ENCODE assay signal across 8 mouse cellular contexts in genomic region chr7:80187501-80187900, GRCm38 (mm10). TPM values are rescaled to one million over a fixed set of nuclear protein-coding genes. Genes with fewer than 3 reads are reported as not detected.
DNase-seq lines count a peak whose midpoint lies in the region; ATAC-seq and TF ChIP-seq lines count a peak whose summit lies in the region.

No protein-coding gene starts in this region.

- ATAC-seq in forebrain, embryonic 11.5 days (replicated peaks; ENCODE audit: low FRiP score): no peak
- no peak for ATAC-seq in intestine, embryonic 16.5 days
- ATAC-seq in neural tube, embryonic 13.5 days (ENCODE audit: low read depth): no peak

- TF ChIP-seq CTCF in liver, adult 2 months (IDR thresholded peaks at IDR 0.05; ENCODE audit: low read depth, low read length): no peak

- 0 out of 2 replicates have a peak, but pooled peaks cover 3% of the 10 kb centered on the region for H3K79me2 ChIP-seq in liver, adult 2 months (ENCODE audit: control insufficient read depth, insufficient read depth, low read length)

- H3K4me1 ChIP-seq in liver, adult 2 months (ENCODE audit: control insufficient read depth, insufficient read depth, low read length): peaks cover 11% of the 10 kb centered on the region
- H3K4me1 ChIP-seq in forebrain, embryonic 11.5 days (replicated peaks; ENCODE audit: control insufficient read depth, insufficient read depth, low read length): peaks cover 31% of the 10 kb centered on the region
- H3K4me1 ChIP-seq in intestine, embryonic 16.5 days (ENCODE audit: control insufficient read depth, insufficient read depth, low read length): peaks cover 53% of the 10 kb centered on the region
- peaks cover 72% of the 10 kb centered on the region for H3K4me1 ChIP-seq in neural tube, embryonic 13.5 days (replicated peaks)

- peak overlapping the region; percentile 83; the same call in 1 of the 2 replicates for H3K27ac ChIP-seq in liver, adult 2 months (replicated peaks; ENCODE audit: insufficient read depth, low read depth, low read length)
- peak overlapping the region; percentile 92 for H3K27ac ChIP-seq in forebrain, embryonic 11.5 days (ENCODE audit: low read depth, low read length)
- H3K27ac ChIP-seq in intestine, embryonic 16.5 days (ENCODE audit: low read length): peak overlapping the region; percentile 75
- H3K27ac ChIP-seq in neural tube, embryonic 13.5 days (replicated peaks): peak overlapping the region; percentile 86

- WGBS in liver, adult 2 months: 13% methylated on average over 12 of the region's 12 CpGs
- 37% methylated on average over 12 of the region's 12 CpGs for WGBS in forebrain, embryonic 11.5 days
- 72% methylated on average over 12 of the region's 12 CpGs for WGBS in intestine, embryonic 16.5 days
- WGBS in neural tube, embryonic 13.5 days: 56% methylated on average over 12 of the region's 12 CpGs

- H3K36me3 ChIP-seq in liver, adult 2 months (ENCODE audit: control insufficient read depth, insufficient read depth, low read length): no peaks in the 10 kb centered on the region
- H3K36me3 ChIP-seq in forebrain, embryonic 11.5 days (ENCODE audit: control insufficient read depth, insufficient read depth, low read length): no peaks in the 10 kb centered on the region
- no peaks in the 10 kb centered on the region for H3K36me3 ChIP-seq in intestine, embryonic 16.5 days (ENCODE audit: control insufficient read depth, insufficient read depth, low read length)
- no peaks in the 10 kb centered on the region for H3K36me3 ChIP-seq in neural tube, embryonic 13.5 days

- H3K27me3 ChIP-seq in liver, adult 2 months (ENCODE audit: control insufficient read depth, insufficient read depth, low read length): no peaks in the 10 kb centered on the region
- H3K27me3 ChIP-seq in forebrain, embryonic 11.5 days (ENCODE audit: control insufficient read depth, insufficient read depth, low read length): no peaks in the 10 kb centered on the region
- H3K27me3 ChIP-seq in intestine, embryonic 16.5 days (replicated peaks; ENCODE audit: control insufficient read depth, insufficient read depth, low read length): no peaks in the 10 kb centered on the region
- no peaks in the 10 kb centered on the region for H3K27me3 ChIP-seq in neural tube, embryonic 13.5 days

- H3K4me3 ChIP-seq in liver, adult 2 months (ENCODE audit: insufficient read depth, low read depth, low read length): no peak overlapping the region; the same call in 1 of the 2 replicates
- peak overlapping the region; percentile 46 for H3K4me3 ChIP-seq in forebrain, embryonic 11.5 days (ENCODE audit: low read depth, low read length)
- H3K4me3 ChIP-seq in intestine, embryonic 16.5 days (ENCODE audit: low read length): peak overlapping the region; percentile 70
- peak overlapping the region; percentile 52 for H3K4me3 ChIP-seq in neural tube, embryonic 13.5 days

- peak overlapping the region; percentile 64; the same call in 1 of the 2 replicates for H3K9ac ChIP-seq in liver, adult 2 months (ENCODE audit: low read depth, low read length)
- peak overlapping the region; percentile 66 for H3K9ac ChIP-seq in forebrain, embryonic 11.5 days (ENCODE audit: low read length)
- H3K9ac ChIP-seq in intestine, embryonic 16.5 days (ENCODE audit: low read depth, low read length): peak overlapping the region; percentile 77
- peak overlapping the region; percentile 74 for H3K9ac ChIP-seq in neural tube, embryonic 13.5 days

- no peaks in the 10 kb centered on the region for H3K9me3 ChIP-seq in forebrain, embryonic 11.5 days (ENCODE audit: control insufficient read depth, low read length)
- H3K9me3 ChIP-seq in intestine, embryonic 16.5 days (ENCODE audit: control insufficient read depth, low read length): no peaks in the 10 kb centered on the region
- no peaks in the 10 kb centered on the region for H3K9me3 ChIP-seq in neural tube, embryonic 13.5 days

- H3K4me2 ChIP-seq in forebrain, embryonic 11.5 days (ENCODE audit: low read depth, low read length, severe bottlenecking): peak overlapping the region; percentile 68
- peak overlapping the region; percentile 80 for H3K4me2 ChIP-seq in intestine, embryonic 16.5 days (ENCODE audit: low read depth, low read length)
- peak overlapping the region; percentile 70 for H3K4me2 ChIP-seq in neural tube, embryonic 13.5 days

- TF ChIP-seq POLR2A in liver, adult 2 months (IDR thresholded peaks at IDR 0.05; ENCODE audit: extremely low read depth, insufficient read depth, low read length): no peak

- peak; percentile 52 for DNase-seq in liver, adult 2 months (ENCODE audit: extremely low read depth, low read depth, low spot score)
- DNase-seq in liver (no peak), MN1 (ENCODE audit: low spot score) (no peak)
- DNase-seq in forebrain, embryonic 11.5 days (ENCODE audit: low spot score): no peak
- DNase-seq in right cerebral cortex, postnatal 25 days: no peak
- no peak for DNase-seq in cerebellum, postnatal 14 days

RNA-seq across cellular contexts. Expression of gene Sema4b, which starts 0.9 kb away (rescaled TPM):
- total RNA-seq in liver, adult 2 months (2014; rRNA removed): 3.7 and 5.4 TPM in 2 replicates
- polyA plus RNA-seq in liver, adult 2 months (2012; rRNA removed): 4.0 and 4.4 TPM in 2 replicates
- 15.7 and 17.3 TPM in 2 replicates for polyA plus RNA-seq in forebrain, embryonic 11.5 days (2014; fragmentation: Nextera tagmentation; extraction: Ambion mirVana)
- 14.9 and 16.3 TPM in 2 replicates for polyA plus RNA-seq in intestine, embryonic 16.5 days (2015; fragmentation: Nextera tagmentation; extraction: Ambion mirVana)
- polyA plus RNA-seq in neural tube, embryonic 13.5 days (2015; fragmentation: Nextera tagmentation; extraction: Ambion mirVana): 22.1 and 23.2 TPM in 2 replicates

RNA-seq across cellular contexts. Expression of gene Cib1, which starts 45.1 kb away (rescaled TPM):
- total RNA-seq in liver, adult 2 months (2014; rRNA removed): 51.7 and 62.5 TPM in 2 replicates
- 108 and 114 TPM in 2 replicates for polyA plus RNA-seq in liver, adult 2 months (2012; rRNA removed)
- polyA plus RNA-seq in forebrain, embryonic 11.5 days (2014; fragmentation: Nextera tagmentation; extraction: Ambion mirVana): 51.4 and 58.1 TPM in 2 replicates
- 285 and 306 TPM in 2 replicates for polyA plus RNA-seq in intestine, embryonic 16.5 days (2015; fragmentation: Nextera tagmentation; extraction: Ambion mirVana)
- 31.0 and 34.6 TPM in 2 replicates for polyA plus RNA-seq in neural tube, embryonic 13.5 days (2015; fragmentation: Nextera tagmentation; extraction: Ambion mirVana)

RNA-seq across cellular contexts. Expression of gene Gdpgp1, which starts 45.2 kb away (rescaled TPM):
- total RNA-seq in liver, adult 2 months (2014; rRNA removed): 1.2 and 1.9 TPM in 2 replicates
- polyA plus RNA-seq in liver, adult 2 months (2012; rRNA removed): 2.1 and 2.2 TPM in 2 replicates
- polyA plus RNA-seq in forebrain, embryonic 11.5 days (2014; fragmentation: Nextera tagmentation; extraction: Ambion mirVana): 5.3 and 5.7 TPM in 2 replicates
- 7.6 and 8.1 TPM in 2 replicates for polyA plus RNA-seq in intestine, embryonic 16.5 days (2015; fragmentation: Nextera tagmentation; extraction: Ambion mirVana)
- 4.5 TPM in 2 replicates for polyA plus RNA-seq in neural tube, embryonic 13.5 days (2015; fragmentation: Nextera tagmentation; extraction: Ambion mirVana)

RNA-seq across cellular contexts. Expression of gene Ttll13, which starts 58.7 kb away (rescaled TPM):
- total RNA-seq in liver, adult 2 months (2014; rRNA removed): 0.40 and 0.46 TPM in 2 replicates
- polyA plus RNA-seq in liver, adult 2 months (2012; rRNA removed): 0.57 and 0.95 TPM in 2 replicates
- polyA plus RNA-seq in forebrain, embryonic 11.5 days (2014; fragmentation: Nextera tagmentation; extraction: Ambion mirVana): 1.2 and 1.5 TPM in 2 replicates
- 0.56 and 0.69 TPM in 2 replicates for polyA plus RNA-seq in intestine, embryonic 16.5 days (2015; fragmentation: Nextera tagmentation; extraction: Ambion mirVana)
- 1.6 and 2.8 TPM in 2 replicates for polyA plus RNA-seq in neural tube, embryonic 13.5 days (2015; fragmentation: Nextera tagmentation; extraction: Ambion mirVana)
